Mouse (Mus musculus): ENCODE data around the gene Olfr9. TPM values are rescaled to one million over a fixed set of nuclear protein-coding genes. Genes with fewer than 3 reads are reported as not detected.

Gene Olfr9
- total RNA-seq, 1 experiment from 2014 or later = 0.12 TPM

- ATAC-seq (ENCODE audit: extremely low read depth, insufficient number of reproducible peaks, low FRiP score, poor library complexity, severe bottlenecking) = no peak
Measured at GRCm38 (mm10) chr10:128995796-128996195, 6.6 kb downstream of the Olfr9 start.

- no peak for ATAC-seq (ENCODE audit: extremely low read depth, insufficient number of reproducible peaks, low FRiP score, poor library complexity, severe bottlenecking)
Measured at GRCm38 (mm10) chr10:128996523-128997040, 7.4 kb downstream of the Olfr9 start.

- ATAC-seq (ENCODE audit: extremely low read depth, insufficient number of reproducible peaks, low FRiP score, poor library complexity, severe bottlenecking) = no peak
Measured at GRCm38 (mm10) chr10:129004032-129004920, 15.0 kb downstream of the Olfr9 start.

- ATAC-seq (ENCODE audit: extremely low read depth, insufficient number of reproducible peaks, low FRiP score, poor library complexity, severe bottlenecking) = no peak
Measured at GRCm38 (mm10) chr10:129010288-129010841, 21.1 kb downstream of the Olfr9 start, which contains the start of gene Olfr763. Olfr763 (plus strand) TSS chr10:129010791.

- peak; percentile 13; the same call in 1 of the 2 replicates for ATAC-seq (ENCODE audit: extremely low read depth, insufficient number of reproducible peaks, low FRiP score, poor library complexity, severe bottlenecking)
Measured at GRCm38 (mm10) chr10:129011511-129011910, 22.3 kb downstream of the Olfr9 start.

GRCm38 (mm10) chr10:129014477-129014876 lies 25.2 kb downstream of the Olfr9 start:
- no peak for ATAC-seq (ENCODE audit: extremely low read depth, insufficient number of reproducible peaks, low FRiP score, poor library complexity, severe bottlenecking)

GRCm38 (mm10) chr10:129023319-129023718 lies 34.1 kb downstream of the Olfr9 start:
- ATAC-seq (ENCODE audit: extremely low read depth, insufficient number of reproducible peaks, low FRiP score, poor library complexity, severe bottlenecking) = no peak

- 0 out of 2 replicates have a peak, but pooled peaks have one; percentile 30 for ATAC-seq (ENCODE audit: extremely low read depth, insufficient number of reproducible peaks, low FRiP score, poor library complexity, severe bottlenecking)
Measured at GRCm38 (mm10) chr10:129026018-129026662, 36.9 kb downstream of the Olfr9 start.

GRCm38 (mm10) chr10:129028343-129028742 lies 39.1 kb downstream of the Olfr9 start:
- ATAC-seq (ENCODE audit: extremely low read depth, insufficient number of reproducible peaks, low FRiP score, poor library complexity, severe bottlenecking) = no peak

GRCm38 (mm10) chr10:129039796-129040195 lies 50.6 kb downstream of the Olfr9 start, which contains the start of gene Olfr764-ps1:
Olfr764-ps1 (minus strand) TSS chr10:129039896.
- no peak for ATAC-seq (ENCODE audit: extremely low read depth, insufficient number of reproducible peaks, low FRiP score, poor library complexity, severe bottlenecking)

Other genes starting within 250 kb of the Olfr9 start
- gene Dgka, start 244.6 kb upstream of the Olfr9 start, total RNA-seq (2017) = 264 and 290 TPM in 2 replicates
- gene Pym1, start 241.5 kb upstream of the Olfr9 start, total RNA-seq (2017) = 56.3 and 57.8 TPM in 2 replicates
- gene Mmp19, start 198.5 kb upstream of the Olfr9 start, total RNA-seq (2017) = 4.2 and 4.4 TPM in 2 replicates
- gene Dnajc14, start 185.4 kb upstream of the Olfr9 start, total RNA-seq (2017) = 77.7 and 87.9 TPM in 2 replicates
- 7.9 and 8.0 TPM in 2 replicates for gene Tmem198b, start 185.1 kb upstream of the Olfr9 start, total RNA-seq (2017)
- gene Sarnp, start 172.1 kb upstream of the Olfr9 start, total RNA-seq (2017) = 77.9 and 106 TPM in 2 replicates
- gene Ormdl2, start 167.8 kb upstream of the Olfr9 start, total RNA-seq (2017) = 20.0 TPM in 2 replicates
- 19.9 and 22.1 TPM in 2 replicates for gene Gdf11, start 97.7 kb upstream of the Olfr9 start, total RNA-seq (2017)
- gene Cd63, start 88.4 kb upstream of the Olfr9 start, total RNA-seq (2017) = 22.8 and 30.5 TPM in 2 replicates
- gene Rdh5, start 66.5 kb upstream of the Olfr9 start, total RNA-seq (2017) = 7.4 and 9.5 TPM in 2 replicates
- 58.3 and 85.6 TPM in 2 replicates for gene Bloc1s1, start 65.4 kb upstream of the Olfr9 start, total RNA-seq (2017)
- 0.25 and 0.35 TPM in 2 replicates for gene Itga7, start 55.6 kb upstream of the Olfr9 start, total RNA-seq (2017)
- not detected in 2 replicates for gene Mettl7b, start 28.4 kb upstream of the Olfr9 start, total RNA-seq (2017)
- not detected in 2 replicates for gene Olfr763, start 21.4 kb downstream of the Olfr9 start, total RNA-seq (2017)
- gene Olfr764-ps1, start 50.5 kb downstream of the Olfr9 start, total RNA-seq (2017) = not detected in 2 replicates
- gene Olfr765, start 60.6 kb downstream of the Olfr9 start, total RNA-seq (2017) = not detected in 2 replicates
- gene Olfr766-ps1, start 79.5 kb downstream of the Olfr9 start, total RNA-seq (2017) = not detected in 2 replicates
- 0.12 TPM in 1 of 2 replicates, not detected in the other for gene Olfr767, start 93.5 kb downstream of the Olfr9 start, total RNA-seq (2017)
- gene Olfr768, start 109.9 kb downstream of the Olfr9 start, total RNA-seq (2017) = not detected in 2 replicates
- not detected in 2 replicates for gene Olfr769, start 128.4 kb downstream of the Olfr9 start, total RNA-seq (2017)
- gene Olfr770, start 149.6 kb downstream of the Olfr9 start, total RNA-seq (2017) = not detected in 2 replicates
- not detected in 2 replicates for gene Olfr771, start 175.3 kb downstream of the Olfr9 start, total RNA-seq (2017)
- not detected in 2 replicates for gene Olfr772, start 188.5 kb downstream of the Olfr9 start, total RNA-seq (2017)
- not detected in 2 replicates for gene Olfr773, start 198.0 kb downstream of the Olfr9 start, total RNA-seq (2017)
- 0.93 TPM in 1 of 2 replicates, not detected in the other for gene Olfr774, start 246.8 kb downstream of the Olfr9 start, total RNA-seq (2017)

All from neutrophil, adult 5-6 weeks (primary cell).